Mouse (Mus musculus): ENCODE measurements around the gene Plaur. TPM values are rescaled to one million over a fixed set of nuclear protein-coding genes. Genes with fewer than 3 reads are reported as not detected.

Plaur gene
- 5.6 and 8.8 TPM in 2 replicates for polyA plus RNA-seq (2016; fragmentation: Nextera tagmentation; extraction: Ambion mirVana)

DNA sequence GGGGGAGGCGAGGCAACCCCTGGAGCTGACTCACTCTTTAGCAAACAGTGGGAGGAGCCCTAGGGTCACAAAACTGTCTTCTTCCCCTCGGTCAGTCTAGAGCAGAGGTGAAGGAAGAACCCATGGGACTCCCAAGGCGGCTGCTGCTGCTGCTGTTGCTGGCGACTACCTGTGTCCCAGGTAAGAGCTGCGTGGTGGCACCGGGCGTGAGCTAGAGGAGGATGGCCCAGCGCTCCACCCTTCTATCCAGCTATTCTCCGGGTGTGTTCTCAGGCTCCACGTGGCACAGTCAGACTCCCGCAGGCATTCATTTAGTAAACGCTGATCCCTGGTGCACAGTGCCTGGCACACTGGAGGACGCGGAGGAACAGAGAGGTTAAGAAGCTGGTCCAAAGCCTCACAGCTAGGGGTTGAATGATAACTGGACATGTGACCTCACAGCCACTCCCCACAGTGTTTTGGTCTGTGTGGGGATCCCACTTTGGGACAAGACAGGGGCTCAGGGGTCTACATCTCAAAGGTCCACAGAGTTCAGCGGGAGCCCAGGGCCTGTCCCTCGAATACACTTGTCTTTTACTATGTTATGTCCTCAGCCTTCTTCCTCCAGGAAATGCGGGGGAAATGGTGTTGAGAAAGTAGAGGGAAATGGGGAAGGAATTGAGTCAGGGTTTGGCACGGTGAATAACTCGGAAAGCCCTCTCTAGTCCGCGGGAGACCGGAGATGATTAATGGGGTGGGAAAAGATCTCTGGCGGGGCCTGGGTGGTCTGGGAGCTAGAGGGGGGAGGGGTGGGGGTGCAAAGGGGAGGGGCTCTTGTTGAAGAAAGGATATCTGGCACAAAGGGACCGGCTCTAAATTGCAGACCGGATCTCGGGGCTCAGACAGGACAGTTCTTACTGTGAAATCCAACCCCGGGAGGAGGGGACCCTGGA, at the start of gene Plaur:
TSS of gene Plaur (plus strand) at position 97 of the 932 bp plus-strand sequence.
- H3K4me2 ChIP-seq = peak within 1 kb of the TSS; percentile 56
- peak within 1 kb of the TSS; percentile 29 for H3K4me3 ChIP-seq
- no peaks in the 10 kb centered on the region for H3K9me3 ChIP-seq (replicated peaks)
- 0 out of 2 replicates have a peak within 1 kb of the TSS, but pooled peaks have one; percentile 2 for H3K9ac ChIP-seq
- no peaks in the 10 kb centered on the region for H3K36me3 ChIP-seq
- peak; percentile 51; the same call in 1 of the 2 replicates for ATAC-seq (ENCODE audit: insufficient number of reproducible peaks, low FRiP score)
- H3K27me3 ChIP-seq (replicated peaks) = peaks cover 21% of the 10 kb centered on the region; the same call in 1 of the 2 replicates
- peaks cover 17% of the 10 kb centered on the region for H3K4me1 ChIP-seq (replicated peaks)
- H3K27ac ChIP-seq (ENCODE audit: poor library complexity, severe bottlenecking) = 0 out of 2 replicates have a peak within 1 kb of the TSS, but pooled peaks have one; percentile 3
- WGBS = 4% methylated on average over 27 of the region's 27 CpGs

DNA sequence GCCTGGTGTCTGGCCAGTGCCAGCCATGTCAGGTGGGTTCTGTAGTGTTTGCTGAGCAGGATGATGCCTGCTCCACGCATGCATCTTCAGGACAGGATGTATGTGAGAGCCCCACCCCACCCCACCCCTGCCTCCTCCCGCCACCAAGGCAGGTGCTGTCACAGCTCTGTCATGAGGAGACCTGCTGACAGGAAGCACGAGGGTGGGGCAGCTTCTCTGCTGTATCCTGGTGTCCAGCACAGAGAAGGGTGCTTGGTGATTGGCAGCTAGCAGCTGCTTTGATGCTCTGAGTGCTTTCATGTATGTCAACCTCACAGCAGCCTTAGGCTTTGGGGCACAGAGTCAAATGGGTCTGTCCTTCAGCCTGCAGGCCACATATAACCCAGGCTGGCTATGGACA, 48.7 kb upstream of the Plaur start:
- H3K4me2 ChIP-seq = no peak overlapping the region
- 62% methylated on average over 3 of the region's 3 CpGs for WGBS
- no peaks in the 10 kb centered on the region for H3K27me3 ChIP-seq (replicated peaks)
- no peaks in the 10 kb centered on the region for H3K9me3 ChIP-seq (replicated peaks)
- H3K9ac ChIP-seq = no peak overlapping the region
- no peak overlapping the region for H3K27ac ChIP-seq (ENCODE audit: poor library complexity, severe bottlenecking)
- H3K4me3 ChIP-seq = no peak overlapping the region
- H3K4me1 ChIP-seq (replicated peaks) = peaks cover 21% of the 10 kb centered on the region
- no peak for ATAC-seq (ENCODE audit: insufficient number of reproducible peaks, low FRiP score)
- peaks cover 34% of the 10 kb centered on the region for H3K36me3 ChIP-seq

DNA sequence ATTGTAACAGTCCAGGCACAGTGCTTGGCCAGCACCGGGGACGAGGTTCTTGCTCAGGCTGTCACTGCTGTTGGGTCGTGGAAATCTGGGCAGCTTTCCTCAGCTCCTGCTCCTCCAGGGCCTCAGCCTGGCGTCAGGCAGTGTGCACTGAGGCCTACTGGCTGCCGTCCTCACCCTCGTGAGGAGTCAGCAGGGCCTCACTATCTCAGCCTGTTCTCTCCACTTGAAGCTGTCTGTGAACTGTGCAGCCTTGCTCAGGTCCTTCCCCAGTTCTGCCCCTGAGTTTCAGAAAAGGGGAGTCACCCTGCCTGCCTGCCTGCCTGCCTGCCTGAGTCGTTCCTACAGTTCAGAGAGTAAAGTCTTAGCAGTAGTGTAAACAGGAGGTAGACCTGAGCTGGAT, 47.0 kb upstream of the Plaur start:
- H3K9ac ChIP-seq = peak overlapping the region; percentile 38; the same call in 1 of the 2 replicates
- peak; percentile 57; the same call in 1 of the 2 replicates for ATAC-seq (ENCODE audit: insufficient number of reproducible peaks, low FRiP score)

DNA sequence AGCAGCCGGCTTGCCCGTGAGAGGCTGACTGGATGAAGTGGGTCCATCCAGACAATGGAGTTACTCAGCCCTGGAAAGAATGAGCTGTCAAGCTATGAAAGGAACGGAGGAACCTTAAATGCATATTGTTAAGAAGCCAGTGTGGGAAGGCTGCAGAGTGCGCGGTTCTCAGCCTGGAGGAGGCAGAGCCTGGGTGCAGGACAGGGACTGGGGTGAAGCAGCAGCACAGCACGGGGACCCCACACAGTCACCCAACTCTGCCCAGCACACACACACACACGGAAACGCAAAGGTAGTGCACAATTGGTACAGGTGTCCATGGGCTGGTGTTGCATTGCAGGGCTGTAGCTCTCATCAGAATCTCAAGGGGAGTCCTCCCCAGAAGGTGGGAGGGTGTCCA, 42.7 kb upstream of the Plaur start:
- Histone ChIP-seq H3K27me3 (replicated peaks) (no peaks in the 10 kb centered on the region), H3K4me1 (replicated peaks) (peaks cover 41% of the 10 kb centered on the region), H3K4me2 (no peak overlapping the region), H3K9me3 (replicated peaks) (no peaks in the 10 kb centered on the region), H3K4me3 (no peak overlapping the region), H3K36me3 (peaks cover 44% of the 10 kb centered on the region), H3K27ac (ENCODE audit: poor library complexity, severe bottlenecking) (0 out of 2 replicates have a peak overlapping the region, but pooled peaks have one; percentile 3), H3K9ac (no peak overlapping the region)
- 68% methylated on average over 8 of the region's 8 CpGs for WGBS
- no peak for ATAC-seq (ENCODE audit: insufficient number of reproducible peaks, low FRiP score)

More for the DNA sequence above, 47.0 kb upstream of the Plaur start:
- Histone ChIP-seq H3K36me3 (peaks cover 34% of the 10 kb centered on the region), H3K9me3 (replicated peaks) (no peaks in the 10 kb centered on the region), H3K4me3 (no peak overlapping the region), H3K27ac (ENCODE audit: poor library complexity, severe bottlenecking) (peak overlapping the region; percentile 30), H3K4me2 (no peak overlapping the region), H3K27me3 (replicated peaks) (no peaks in the 10 kb centered on the region), H3K4me1 (replicated peaks) (peaks cover 30% of the 10 kb centered on the region)
- 60% methylated on average over 7 of the region's 7 CpGs for WGBS

DNA sequence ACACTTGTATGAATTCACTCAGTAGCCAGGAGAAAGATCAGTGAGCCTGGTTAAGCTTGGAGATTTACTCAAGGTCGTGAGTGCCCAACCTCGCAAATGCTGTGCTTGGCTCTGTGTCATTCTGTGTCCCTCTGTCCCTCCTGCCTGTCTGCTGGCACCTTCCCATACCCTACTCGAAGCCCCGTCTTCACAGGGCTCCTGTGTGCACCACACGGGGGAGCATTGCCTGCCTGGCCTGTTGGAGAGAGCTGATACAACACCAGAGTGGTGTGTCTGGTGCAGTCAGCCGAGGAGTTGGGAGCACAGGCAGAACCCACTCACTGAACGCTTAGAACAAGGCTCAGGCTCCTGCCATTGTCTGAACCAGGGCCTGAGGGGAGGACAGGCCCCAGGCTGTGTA, 40.6 kb upstream of the Plaur start:
- Histone ChIP-seq H3K27ac (ENCODE audit: poor library complexity, severe bottlenecking) (no peak overlapping the region), H3K4me1 (replicated peaks) (peaks cover 35% of the 10 kb centered on the region), H3K9ac (no peak overlapping the region), H3K9me3 (replicated peaks) (no peaks in the 10 kb centered on the region), H3K27me3 (replicated peaks) (no peaks in the 10 kb centered on the region), H3K4me2 (no peak overlapping the region), H3K36me3 (peaks cover 35% of the 10 kb centered on the region), H3K4me3 (no peak overlapping the region)
- WGBS = 68% methylated on average over 7 of the region's 7 CpGs
- ATAC-seq (ENCODE audit: insufficient number of reproducible peaks, low FRiP score) = no peak

DNA sequence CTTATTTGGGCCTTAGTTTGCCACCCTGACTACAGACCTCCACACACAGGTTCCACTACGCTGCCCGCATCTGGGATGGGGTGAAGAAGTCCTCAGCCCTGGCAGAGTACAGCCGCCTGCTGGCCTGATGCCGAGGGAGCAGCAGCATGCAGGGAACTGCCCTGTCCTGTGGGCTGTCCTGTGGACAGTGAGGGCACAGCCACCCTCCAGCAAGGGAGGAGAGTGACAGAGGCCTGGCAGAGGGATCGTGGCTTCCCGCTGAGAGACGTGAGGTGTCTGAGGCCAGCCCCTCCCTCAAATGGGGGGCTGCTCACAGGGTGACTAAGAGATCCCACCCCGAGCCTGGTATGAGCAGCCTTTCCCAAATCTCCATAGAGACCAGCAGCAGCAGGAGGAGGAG, 40.0 kb upstream of the Plaur start:
- Histone ChIP-seq H3K4me3 (no peak overlapping the region), H3K27ac (ENCODE audit: poor library complexity, severe bottlenecking) (no peak overlapping the region), H3K9ac (no peak overlapping the region), H3K9me3 (replicated peaks) (no peaks in the 10 kb centered on the region), H3K4me2 (no peak overlapping the region), H3K4me1 (replicated peaks) (peaks cover 35% of the 10 kb centered on the region), H3K27me3 (replicated peaks) (no peaks in the 10 kb centered on the region), H3K36me3 (peaks cover 30% of the 10 kb centered on the region)
- 81% methylated on average over 8 of the region's 8 CpGs for WGBS
- no peak for ATAC-seq (ENCODE audit: insufficient number of reproducible peaks, low FRiP score)

DNA sequence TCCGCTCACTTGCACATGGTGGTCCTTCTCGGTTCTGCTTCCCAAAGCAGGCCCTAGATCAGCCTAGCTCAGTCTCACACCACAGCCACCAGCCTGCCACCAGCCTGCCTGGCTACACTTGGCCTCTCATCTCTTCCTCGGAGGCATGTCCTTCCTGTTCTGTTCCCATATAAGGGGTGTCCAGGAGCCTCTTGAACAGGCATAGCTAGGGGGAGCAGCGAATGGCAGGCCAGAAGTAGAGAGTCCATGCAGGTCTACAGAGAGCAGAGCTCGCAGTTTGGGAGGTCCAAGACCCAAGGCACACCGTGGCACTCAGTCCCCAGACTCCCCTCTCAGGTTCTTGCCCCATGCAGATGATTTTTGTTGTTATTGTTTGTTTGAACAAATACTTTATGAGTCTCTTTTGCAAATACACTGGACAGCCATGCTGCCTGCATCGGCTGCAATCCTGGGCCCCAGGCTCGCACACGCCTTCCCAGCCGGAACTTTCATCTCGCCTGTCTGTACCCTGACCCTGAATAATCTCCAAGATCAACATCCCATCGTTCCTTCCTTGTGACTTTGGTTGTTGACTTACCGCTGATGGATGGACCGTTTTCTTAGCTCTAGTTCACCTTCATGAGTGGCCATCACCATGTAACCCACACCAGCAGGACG, 39.0 kb upstream of the Plaur start:
- WGBS = 82% methylated on average over 15 of the region's 15 CpGs

DNA sequence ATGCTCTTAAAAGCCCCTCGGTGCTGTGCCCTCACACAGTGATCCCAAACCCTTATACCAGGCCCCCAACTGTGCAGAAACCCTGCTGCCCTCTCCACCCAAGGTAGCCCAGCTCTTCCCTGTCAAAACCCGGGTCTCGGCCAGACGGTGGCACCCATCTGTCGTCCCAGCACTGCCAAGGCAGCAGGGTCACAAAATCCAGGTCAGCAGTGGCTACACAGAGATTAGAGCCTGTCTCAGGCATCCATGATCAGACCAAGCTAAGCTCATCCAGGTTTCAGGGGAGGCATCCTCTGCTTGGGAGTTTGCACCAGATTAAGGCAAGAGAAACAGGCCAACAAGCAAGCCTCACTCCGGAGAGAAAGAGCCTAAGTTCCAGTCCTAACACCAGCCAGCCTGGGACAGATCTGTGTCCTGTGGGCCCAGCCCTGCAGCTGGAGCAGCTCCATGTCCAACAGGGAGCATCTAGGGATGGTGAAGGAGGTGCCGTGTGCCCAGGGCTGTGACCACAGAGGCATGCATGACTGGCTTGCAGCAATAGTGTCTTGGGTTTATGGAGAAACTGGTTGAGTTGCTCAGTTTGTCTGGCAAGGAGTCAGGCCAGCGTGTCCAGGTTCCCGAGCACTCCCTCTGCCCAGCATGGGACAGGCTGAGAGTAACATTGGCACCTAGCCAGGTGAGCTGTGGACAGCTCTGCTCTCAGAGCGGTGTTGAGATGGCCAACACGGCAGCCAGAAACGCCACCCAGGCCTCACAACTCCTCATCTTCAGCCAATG, 38.1 kb upstream of the Plaur start:
- no peak overlapping the region for H3K27ac ChIP-seq (ENCODE audit: poor library complexity, severe bottlenecking)
- no peak overlapping the region for H3K9ac ChIP-seq
- ATAC-seq (ENCODE audit: insufficient number of reproducible peaks, low FRiP score) = no peak

More for the DNA sequence above, 39.0 kb upstream of the Plaur start:
- peaks cover 26% of the 10 kb centered on the region for H3K36me3 ChIP-seq
- H3K27ac ChIP-seq (ENCODE audit: poor library complexity, severe bottlenecking) = no peak overlapping the region
- no peaks in the 10 kb centered on the region for H3K9me3 ChIP-seq (replicated peaks)
- no peak overlapping the region for H3K4me2 ChIP-seq
- no peak overlapping the region for H3K9ac ChIP-seq
- H3K27me3 ChIP-seq (replicated peaks) = no peaks in the 10 kb centered on the region
- H3K4me1 ChIP-seq (replicated peaks) = peaks cover 35% of the 10 kb centered on the region
- ATAC-seq (ENCODE audit: insufficient number of reproducible peaks, low FRiP score) = no peak
- H3K4me3 ChIP-seq = no peak overlapping the region

DNA sequence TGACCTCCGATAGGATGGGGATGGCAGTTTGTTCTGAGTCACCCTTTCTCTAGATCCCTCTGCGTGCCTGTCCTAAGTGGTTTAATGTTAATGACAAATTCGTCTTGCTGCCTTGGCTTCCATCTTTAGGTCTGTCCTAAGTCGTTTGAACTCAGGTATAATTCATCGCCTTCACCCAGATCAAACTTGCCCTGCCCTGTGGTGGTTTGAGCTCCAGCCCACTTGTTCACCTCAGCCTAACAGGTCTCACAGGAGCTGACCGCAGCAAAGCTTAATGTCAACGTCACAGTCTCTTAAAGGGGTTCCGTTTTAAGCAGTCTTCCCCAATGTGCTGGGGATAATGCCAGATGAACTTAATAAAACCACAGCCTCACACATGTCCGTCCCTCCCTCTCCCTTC, 36.4 kb upstream of the Plaur start:
- H3K4me3 ChIP-seq = no peak overlapping the region
- WGBS = 78% methylated on average over 9 of the region's 9 CpGs
- ATAC-seq (ENCODE audit: insufficient number of reproducible peaks, low FRiP score) = no peak

More for the DNA sequence above, 38.1 kb upstream of the Plaur start:
- Histone ChIP-seq H3K27me3 (replicated peaks) (no peaks in the 10 kb centered on the region), H3K9me3 (replicated peaks) (no peaks in the 10 kb centered on the region), H3K4me1 (replicated peaks) (peaks cover 35% of the 10 kb centered on the region), H3K4me2 (no peak overlapping the region), H3K36me3 (peaks cover 26% of the 10 kb centered on the region), H3K4me3 (no peak overlapping the region)
- WGBS = 57% methylated on average over 12 of the region's 12 CpGs

DNA sequence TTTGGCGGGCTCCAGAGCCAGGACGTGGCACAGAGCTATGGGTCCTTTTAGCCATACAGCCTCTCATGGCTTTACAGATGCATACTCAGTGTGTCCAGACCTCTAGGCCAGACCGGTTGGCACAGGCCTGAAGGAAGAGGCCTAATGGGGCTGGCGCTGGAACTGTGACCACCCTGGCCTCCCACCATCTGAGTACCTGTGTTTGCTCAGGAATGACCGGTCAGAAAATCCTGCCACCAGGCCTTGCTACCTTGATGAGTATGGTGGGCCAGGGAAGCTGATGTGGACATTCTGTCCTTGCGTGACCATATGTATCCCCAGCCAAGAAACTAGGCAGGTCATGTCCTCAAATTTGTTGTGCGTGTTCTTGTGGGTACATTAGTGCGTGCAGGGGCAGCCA, 35.1 kb upstream of the Plaur start:
- Histone ChIP-seq H3K36me3 (peaks cover 8% of the 10 kb centered on the region; the same call in 1 of the 2 replicates), H3K9ac (no peak overlapping the region), H3K4me3 (no peak overlapping the region), H3K27ac (ENCODE audit: poor library complexity, severe bottlenecking) (no peak overlapping the region), H3K4me1 (replicated peaks) (peaks cover 26% of the 10 kb centered on the region), H3K27me3 (replicated peaks) (peaks cover 10% of the 10 kb centered on the region), H3K4me2 (no peak overlapping the region), H3K9me3 (replicated peaks) (no peaks in the 10 kb centered on the region)
- WGBS = 91% methylated on average over 8 of the region's 8 CpGs
- ATAC-seq (ENCODE audit: insufficient number of reproducible peaks, low FRiP score) = no peak

More for the DNA sequence above, 36.4 kb upstream of the Plaur start:
- H3K27me3 ChIP-seq (replicated peaks) = no peaks in the 10 kb centered on the region
- H3K36me3 ChIP-seq = peaks cover 16% of the 10 kb centered on the region
- H3K9me3 ChIP-seq (replicated peaks) = no peaks in the 10 kb centered on the region
- no peak overlapping the region for H3K4me2 ChIP-seq
- no peak overlapping the region for H3K9ac ChIP-seq
- H3K4me1 ChIP-seq (replicated peaks) = peaks cover 20% of the 10 kb centered on the region
- H3K27ac ChIP-seq (ENCODE audit: poor library complexity, severe bottlenecking) = no peak overlapping the region

All from heart, embryonic 12.5 days (tissue).